Mouse (Mus musculus): ENCODE results near the gene Pla2g2c. TPM values are rescaled to one million over a fixed set of nuclear protein-coding genes. Genes with fewer than 3 reads are reported as not detected.

Gene Pla2g2c
- polyA plus RNA-seq, 1 experiment: not detected

DNA sequence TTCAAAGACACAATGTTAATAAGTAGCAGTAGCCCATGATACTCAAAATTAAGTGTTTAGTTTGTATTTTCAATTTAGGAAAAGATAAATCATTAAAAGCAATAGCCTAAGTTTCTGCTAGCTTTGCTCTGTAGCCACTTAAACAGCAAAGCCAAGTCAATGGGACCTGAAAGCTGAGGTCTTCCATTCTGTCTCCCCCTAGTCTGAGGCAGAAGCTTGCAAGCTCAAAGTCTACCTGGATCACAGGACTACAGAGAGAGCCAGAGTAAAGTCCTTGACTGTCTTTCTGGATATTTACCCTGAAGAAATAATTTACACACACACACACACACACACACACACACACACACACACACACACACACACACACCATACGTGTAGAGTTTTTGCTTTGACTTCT, 10.4 kb upstream of the Pla2g2c start:
- Histone ChIP-seq H3K4me1 (ENCODE audit: control insufficient read depth, insufficient read depth, insufficient read length) (no peaks in the 10 kb centered on the region), H3K27me3 (ENCODE audit: control insufficient read depth, insufficient read depth, low read length) (no peaks in the 10 kb centered on the region), H3K4me3 (ENCODE audit: extremely low read depth, insufficient read depth, insufficient read length) (no peak overlapping the region), H3K27ac (ENCODE audit: insufficient read depth, low read length) (no peak overlapping the region), H3K36me3 (ENCODE audit: control insufficient read depth, insufficient read depth, low read length) (no peaks in the 10 kb centered on the region)
- 68% methylated on average over 1 of the region's 1 CpGs for WGBS
- no peak for DNase-seq (ENCODE audit: low read depth in 1 of 2, low spot score in 2 of 2)
- TF ChIP-seq CTCF (IDR thresholded peaks at IDR 0.05; ENCODE audit: extremely low read depth, insufficient read depth, insufficient read length, insufficient replicate concordance) (no peak), POLR2A (IDR thresholded peaks at IDR 0.05; ENCODE audit: low read depth, low read length) (no peak)

DNA sequence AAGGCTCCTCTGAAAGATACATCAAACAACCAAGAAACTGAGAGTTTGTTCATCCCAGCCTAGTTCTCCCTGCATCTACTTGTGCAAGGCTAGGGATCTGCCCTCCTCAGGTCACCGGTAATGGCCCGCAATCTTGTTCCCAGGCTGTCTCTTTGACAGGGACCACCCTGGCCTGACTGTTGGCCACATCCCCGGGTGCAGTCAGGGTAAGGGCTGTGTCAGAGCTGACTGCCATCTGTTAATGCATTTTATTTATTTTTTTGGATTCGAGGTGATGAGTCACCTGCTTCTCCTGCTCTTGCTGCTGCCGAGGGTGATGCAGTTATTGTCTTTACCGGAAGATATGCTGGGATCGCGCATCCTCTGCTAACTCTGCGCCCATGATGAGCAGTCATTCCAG, 7.9 kb upstream of the Pla2g2c start:
- DNase-seq (ENCODE audit: low read depth in 1 of 2, low spot score in 2 of 2): no peak
- Histone ChIP-seq H3K27me3 (ENCODE audit: control insufficient read depth, insufficient read depth, low read length) (no peaks in the 10 kb centered on the region), H3K4me3 (ENCODE audit: extremely low read depth, insufficient read depth, insufficient read length) (no peak overlapping the region), H3K4me1 (ENCODE audit: control insufficient read depth, insufficient read depth, insufficient read length) (no peaks in the 10 kb centered on the region), H3K27ac (ENCODE audit: insufficient read depth, low read length) (no peak overlapping the region), H3K36me3 (ENCODE audit: control insufficient read depth, insufficient read depth, low read length) (no peaks in the 10 kb centered on the region)
- no peak for TF ChIP-seq CTCF (IDR thresholded peaks at IDR 0.05; ENCODE audit: extremely low read depth, insufficient read depth, insufficient read length, insufficient replicate concordance)
- WGBS: 86% methylated on average over 9 of the region's 9 CpGs

DNA sequence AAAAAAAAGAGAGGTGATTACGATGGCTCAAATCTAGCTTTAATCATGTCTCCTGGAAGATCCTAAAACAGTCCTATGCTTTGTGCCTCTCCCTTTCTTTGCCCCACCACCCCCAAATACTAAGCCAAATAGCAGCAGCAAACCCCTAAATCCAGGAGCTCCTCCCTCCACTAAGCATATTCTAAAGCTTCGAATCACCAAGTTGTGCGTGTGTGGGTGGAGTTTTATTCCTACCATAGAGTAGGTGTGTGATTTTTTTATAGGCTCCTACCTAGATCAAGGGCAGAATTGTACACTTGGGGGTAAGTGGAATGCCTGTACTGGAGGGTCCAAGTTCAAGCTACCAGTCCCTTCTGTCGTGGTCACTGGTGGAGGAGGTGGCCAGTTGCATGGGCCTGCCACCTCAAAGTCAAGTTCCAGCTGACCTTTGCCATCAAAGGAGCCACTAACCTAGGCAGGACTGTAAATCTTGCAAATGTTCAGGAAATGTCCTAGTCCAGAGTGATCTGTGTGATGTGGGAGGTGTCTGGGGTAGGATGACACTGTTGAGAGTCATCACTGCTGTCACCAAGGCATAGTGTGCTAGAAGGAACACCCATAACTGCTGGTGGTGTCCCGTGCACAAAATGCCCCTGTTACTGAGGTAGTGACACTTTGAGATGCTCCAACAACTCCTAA, 5.9 kb upstream of the Pla2g2c start:
- H3K27me3 ChIP-seq (ENCODE audit: control insufficient read depth, insufficient read depth, low read length): no peaks in the 10 kb centered on the region
- no peaks in the 10 kb centered on the region for H3K36me3 ChIP-seq (ENCODE audit: control insufficient read depth, insufficient read depth, low read length)
- H3K4me1 ChIP-seq (ENCODE audit: control insufficient read depth, insufficient read depth, insufficient read length): no peaks in the 10 kb centered on the region
- WGBS: 76% methylated on average over 5 of the region's 5 CpGs
- DNase-seq (ENCODE audit: low read depth in 1 of 2, low spot score in 2 of 2): no peak
- no peak overlapping the region for H3K27ac ChIP-seq (ENCODE audit: insufficient read depth, low read length)
- no peak for TF ChIP-seq POLR2A (IDR thresholded peaks at IDR 0.05; ENCODE audit: low read depth, low read length)
- no peak overlapping the region for H3K4me3 ChIP-seq (ENCODE audit: extremely low read depth, insufficient read depth, insufficient read length)

DNA sequence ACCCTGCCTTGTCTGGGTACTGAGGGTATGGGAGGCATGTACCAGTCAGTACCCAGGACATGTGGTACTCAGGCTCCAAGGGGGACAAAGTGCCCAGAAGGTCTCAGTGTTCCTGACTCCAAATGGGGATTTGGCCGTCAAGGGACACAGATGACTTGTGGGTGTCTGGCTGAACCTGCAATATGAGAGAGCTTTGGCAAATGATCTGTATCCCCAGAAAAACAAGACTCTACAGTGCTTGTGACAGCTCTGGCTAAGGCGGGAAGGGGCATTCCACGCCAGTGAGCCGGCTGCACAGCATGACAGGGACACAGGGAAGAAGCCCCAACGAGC, 5.4 kb upstream of the Pla2g2c start:
- Histone ChIP-seq H3K27me3 (ENCODE audit: control insufficient read depth, insufficient read depth, low read length) (no peaks in the 10 kb centered on the region), H3K4me3 (ENCODE audit: extremely low read depth, insufficient read depth, insufficient read length) (no peak overlapping the region), H3K36me3 (ENCODE audit: control insufficient read depth, insufficient read depth, low read length) (no peaks in the 10 kb centered on the region), H3K4me1 (ENCODE audit: control insufficient read depth, insufficient read depth, insufficient read length) (no peaks in the 10 kb centered on the region), H3K27ac (ENCODE audit: insufficient read depth, low read length) (no peak overlapping the region)
- TF ChIP-seq CTCF (IDR thresholded peaks at IDR 0.05; ENCODE audit: extremely low read depth, insufficient read depth, insufficient read length, insufficient replicate concordance): no peak
- no peak for TF ChIP-seq POLR2A (IDR thresholded peaks at IDR 0.05; ENCODE audit: low read depth, low read length)
- no peak for DNase-seq (ENCODE audit: low read depth in 1 of 2, low spot score in 2 of 2)
- 70% methylated on average over 5 of the region's 5 CpGs for WGBS

DNA sequence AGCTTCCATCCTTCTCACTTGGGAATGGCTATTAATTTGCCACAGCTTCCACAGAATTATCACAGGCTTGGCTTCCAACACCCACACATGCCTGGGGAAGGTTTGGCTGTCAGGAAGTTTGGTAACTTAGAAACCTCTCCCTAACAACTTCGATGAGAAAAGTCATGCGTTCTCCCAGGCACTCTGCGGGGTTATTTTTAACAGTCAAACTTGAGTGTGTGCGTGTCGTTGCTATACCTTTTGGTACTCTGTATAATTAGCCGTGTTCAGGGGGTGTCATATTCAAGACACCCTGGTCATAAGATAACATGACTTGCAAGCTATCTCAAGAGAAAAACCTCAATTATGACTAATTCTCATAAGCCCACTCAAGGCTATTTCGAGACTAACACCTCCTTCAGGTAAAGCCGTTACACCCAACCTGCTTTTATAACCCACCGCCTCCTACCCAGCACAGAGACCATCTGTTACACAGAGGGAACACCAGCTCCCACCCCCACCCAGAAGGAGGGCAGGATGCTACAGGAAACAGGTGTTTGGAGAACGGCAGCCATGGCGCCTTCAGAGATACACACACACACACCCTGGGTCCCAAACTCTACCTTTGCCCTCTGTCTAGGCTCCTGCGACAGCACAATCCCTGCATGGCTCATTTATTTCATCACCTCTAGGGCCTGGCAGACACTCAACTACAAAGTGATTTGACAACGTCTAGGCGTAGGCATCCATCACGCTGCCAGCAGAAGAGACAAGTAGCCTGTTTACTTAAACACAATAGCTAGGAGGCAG, 905 bp upstream of the Pla2g2c start:
- no peak for TF ChIP-seq CTCF (IDR thresholded peaks at IDR 0.05; ENCODE audit: extremely low read depth, insufficient read depth, insufficient read length, insufficient replicate concordance)
- TF ChIP-seq POLR2A (IDR thresholded peaks at IDR 0.05; ENCODE audit: low read depth, low read length): no peak
- WGBS: 44% methylated on average over 15 of the region's 15 CpGs
- no peak overlapping the region for H3K27ac ChIP-seq (ENCODE audit: insufficient read depth, low read length)
- H3K27me3 ChIP-seq (ENCODE audit: control insufficient read depth, insufficient read depth, low read length): no peaks in the 10 kb centered on the region
- H3K36me3 ChIP-seq (ENCODE audit: control insufficient read depth, insufficient read depth, low read length): no peaks in the 10 kb centered on the region
- H3K4me3 ChIP-seq (ENCODE audit: extremely low read depth, insufficient read depth, insufficient read length): no peak overlapping the region
- H3K4me1 ChIP-seq (ENCODE audit: control insufficient read depth, insufficient read depth, insufficient read length): no peaks in the 10 kb centered on the region
- no peak for DNase-seq (ENCODE audit: low read depth in 1 of 2, low spot score in 2 of 2)

DNA sequence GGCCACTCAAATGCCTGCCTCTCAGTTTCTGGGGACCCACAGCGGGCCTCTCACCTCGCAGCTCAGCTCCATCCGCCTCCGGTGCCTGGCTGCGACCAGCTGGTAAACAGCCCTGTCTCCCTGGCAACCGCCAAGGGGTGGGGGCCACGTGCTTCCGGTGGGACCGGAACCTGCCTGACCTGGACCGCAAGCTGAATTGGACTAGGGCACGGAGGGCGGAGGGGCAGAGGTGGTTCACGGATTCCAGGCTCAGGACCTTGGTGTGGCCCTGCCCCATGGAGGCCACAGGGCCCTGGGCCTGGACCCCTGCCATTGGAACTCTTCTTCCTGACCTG, 502 bp downstream of the Pla2g2c start:
- TF ChIP-seq CTCF (IDR thresholded peaks at IDR 0.05; ENCODE audit: extremely low read depth, insufficient read depth, insufficient read length, insufficient replicate concordance): no peak
- H3K27me3 ChIP-seq (ENCODE audit: control insufficient read depth, insufficient read depth, low read length): no peaks in the 10 kb centered on the region
- DNase-seq (ENCODE audit: low read depth in 1 of 2, low spot score in 2 of 2): peak in 1 of 2 experiments; percentile 25
- no peaks in the 10 kb centered on the region for H3K4me1 ChIP-seq (ENCODE audit: control insufficient read depth, insufficient read depth, insufficient read length)
- H3K4me3 ChIP-seq (ENCODE audit: extremely low read depth, insufficient read depth, insufficient read length): no peak overlapping the region
- H3K27ac ChIP-seq (ENCODE audit: insufficient read depth, low read length): peak overlapping the region; percentile 39; the same call in 1 of the 2 replicates
- no peaks in the 10 kb centered on the region for H3K36me3 ChIP-seq (ENCODE audit: control insufficient read depth, insufficient read depth, low read length)
- WGBS: under 1% methylated on average over 13 of the region's 13 CpGs

DNA sequence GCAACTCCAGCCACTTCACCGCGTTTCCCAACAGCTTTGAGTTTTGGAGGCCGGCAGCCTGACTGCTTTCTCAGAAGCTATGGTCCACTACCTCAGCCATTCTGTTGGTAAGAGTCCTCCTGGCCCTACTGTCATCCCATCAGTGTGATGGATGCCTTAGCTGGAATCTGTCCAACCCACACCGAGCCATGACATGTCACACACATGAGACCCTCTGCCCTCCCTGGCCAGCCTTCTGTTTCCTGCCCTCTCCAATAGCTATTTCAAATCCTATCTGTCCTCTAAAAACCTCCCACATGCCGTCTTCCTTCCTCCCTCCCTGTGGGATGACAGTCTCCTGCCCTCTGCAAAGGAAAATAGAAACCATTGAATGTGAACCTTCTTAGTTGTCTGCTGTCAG, 1.2 kb downstream of the Pla2g2c start:
- no peaks in the 10 kb centered on the region for H3K36me3 ChIP-seq (ENCODE audit: control insufficient read depth, insufficient read depth, low read length)
- no peaks in the 10 kb centered on the region for H3K27me3 ChIP-seq (ENCODE audit: control insufficient read depth, insufficient read depth, low read length)
- TF ChIP-seq POLR2A (IDR thresholded peaks at IDR 0.05; ENCODE audit: low read depth, low read length): no peak
- TF ChIP-seq CTCF (IDR thresholded peaks at IDR 0.05; ENCODE audit: extremely low read depth, insufficient read depth, insufficient read length, insufficient replicate concordance): no peak
- WGBS: 41% methylated on average over 5 of the region's 5 CpGs
- no peaks in the 10 kb centered on the region for H3K4me1 ChIP-seq (ENCODE audit: control insufficient read depth, insufficient read depth, insufficient read length)
- H3K27ac ChIP-seq (ENCODE audit: insufficient read depth, low read length): 0 out of 2 replicates have a peak overlapping the region, but pooled peaks have one; percentile 33
- no peak for DNase-seq (ENCODE audit: low read depth in 1 of 2, low spot score in 2 of 2)
- no peak overlapping the region for H3K4me3 ChIP-seq (ENCODE audit: extremely low read depth, insufficient read depth, insufficient read length)

All from spleen, adult 2 months (tissue).